Mouse (Mus musculus) hindbrain, postnatal 0 days (tissue): ENCODE measurements around the gene St6galnac6. TPM values are rescaled to one million over a fixed set of nuclear protein-coding genes. Genes with fewer than 3 reads are reported as not detected.

ENCODE experiments used
- ATAC-seq: fragments of 200-750 bp; cut with Nextera tagmentation; 2 replicates; pipeline ENCODE4 v1.8.0; 2017; ENCODE audit warnings: mild to moderate bottlenecking, moderate TSS enrichment, moderate library complexity
- DNase-seq: peaks from one replicate; pipeline ENCODE4 v3.0.0-alpha.2; 2015; ENCODE audit warnings: low spot score
- H3K27ac ChIP-seq: fragments of 300-500 bp; sonication (generic); 2 replicates; pipeline ENCODE4 v1.5.1; 2014; ENCODE audit warnings: mild to moderate bottlenecking
- H3K27me3 ChIP-seq: fragments of 300-500 bp; sonication (generic); 2 replicates; pipeline ENCODE4 v1.6.1; 2014; ENCODE audit warnings: low read length, mixed read lengths; ENCODE audit not compliant: insufficient read depth
- H3K36me3 ChIP-seq: fragments of 300-500 bp; sonication (generic); 2 replicates; pipeline ENCODE4 v1.6.1; 2014; ENCODE audit warnings: low read length, mixed read lengths; ENCODE audit not compliant: insufficient read depth
- H3K4me1 ChIP-seq: fragments of 300-500 bp; sonication (generic); 2 replicates; pipeline ENCODE4 v1.6.1; 2014; ENCODE audit warnings: antibody characterized with exemption, low read length, mixed read lengths; ENCODE audit not compliant: insufficient read depth
- H3K4me2 ChIP-seq: fragments of 300-500 bp; sonication (generic); 2 replicates; pipeline ENCODE4 v1.6.1; 2014; ENCODE audit warnings: low read depth, mild to moderate bottlenecking, low read length, moderate library complexity, mixed read lengths
- H3K4me3 ChIP-seq: fragments of 300-500 bp; sonication (generic); 2 replicates; pipeline ENCODE4 v1.5.1; 2014; ENCODE audit warnings: low read length
- H3K9ac ChIP-seq: fragments of 300-500 bp; sonication (generic); replicated peaks from 2 replicates; pipeline ENCODE4 v1.6.1; 2014; ENCODE audit warnings: mild to moderate bottlenecking, low read length, moderate library complexity, mixed read lengths
- H3K9me3 ChIP-seq: fragments of 300-500 bp; sonication (generic); 2 replicates; pipeline ENCODE4 v1.6.1; 2016; ENCODE audit warnings: low read length, mixed read lengths
- CTCF ChIP-seq: IDR thresholded peaks from 2 replicates; pipeline ENCODE4 v1.5.1; 2016; ENCODE audit warnings: antibody characterized with exemption, control low read depth, low read depth
- WGBS: fragments of 180-500 bp; shearing (Covaris S2); extraction: QIAGEN DNeasy Blood & Tissue Kit; methylation state at CpG from one replicate; pipeline ENCODE4 v1.1.7; 2014; 5-methylcytosine and 5-hydroxymethylcytosine counted together
- polyA plus RNA-seq: library from polyadenylated mRNA; unstranded; fragments of >200 nt; fragmentation: Nextera tagmentation; extraction: Ambion mirVana; gene quantifications from 2 replicates; pipeline ENCODE4 v1.2.1, GENCODE M21; 2015
- total RNA-seq: library from RNA; depleted of rRNA; stranded (reverse); fragments of >200 nt; gene quantifications from 2 replicates; pipeline ENCODE4 v1.2.3, GENCODE M21; 2014

St6galnac6 gene
- total and polyA plus RNA-seq, 2 experiments from 2014 or later: 40.9 to 114 TPM

- WGBS: 47% methylated on average over 18 of the region's 18 CpGs
- Histone ChIP-seq H3K27me3 (no peaks in the 10 kb centered on the region), H3K36me3 (peaks cover 3% of the 10 kb centered on the region; the same call in 1 of the 2 replicates), H3K4me3 (peak overlapping the region; percentile 61), H3K4me1 (0 out of 2 replicates have a peak, but pooled peaks cover 5% of the 10 kb centered on the region), H3K9me3 (no peaks in the 10 kb centered on the region), H3K27ac (no peak overlapping the region), H3K4me2 (peak overlapping the region; percentile 64), H3K9ac (no peak overlapping the region)
- TF ChIP-seq CTCF: no peak
- no peak for DNase-seq
- no peak for ATAC-seq
Observed at GRCm38 (mm10) chr2:32608778-32609435, 9.4 kb downstream of the St6galnac6 start.

- H3K4me3 ChIP-seq: peak overlapping the region; percentile 27
- peak overlapping the region; percentile 43 for H3K9ac ChIP-seq
- peak; percentile 54 for TF ChIP-seq CTCF
Observed at GRCm38 (mm10) chr2:32610610-32611229, 11.2 kb downstream of the St6galnac6 start.

GRCm38 (mm10) chr2:32612274-32612673 lies 12.8 kb downstream of the St6galnac6 start:
- Histone ChIP-seq H3K27ac (no peak overlapping the region), H3K4me2 (no peak overlapping the region), H3K4me3 (no peak overlapping the region), H3K4me1 (0 out of 2 replicates have a peak, but pooled peaks cover 5% of the 10 kb centered on the region), H3K9me3 (no peaks in the 10 kb centered on the region), H3K36me3 (peaks cover 10% of the 10 kb centered on the region; the same call in 1 of the 2 replicates), H3K27me3 (no peaks in the 10 kb centered on the region), H3K9ac (no peak overlapping the region)
- 71% methylated on average over 26 of the region's 26 CpGs for WGBS
- DNase-seq (no peak), ATAC-seq (no peak)
- TF ChIP-seq CTCF: no peak

More at GRCm38 (mm10) chr2:32610610-32611229, 11.2 kb downstream of the St6galnac6 start:
- Histone ChIP-seq H3K4me2 (peak overlapping the region; percentile 54), H3K27ac (no peak overlapping the region), H3K9me3 (no peaks in the 10 kb centered on the region), H3K4me1 (0 out of 2 replicates have a peak, but pooled peaks cover 5% of the 10 kb centered on the region), H3K36me3 (peaks cover 10% of the 10 kb centered on the region; the same call in 1 of the 2 replicates), H3K27me3 (no peaks in the 10 kb centered on the region)
- no peak for ATAC-seq
- DNase-seq: peak; percentile 57
- 17% methylated on average over 23 of the region's 23 CpGs for WGBS

- Histone ChIP-seq H3K9me3 (no peaks in the 10 kb centered on the region), H3K4me3 (no peak overlapping the region), H3K4me2 (no peak overlapping the region), H3K4me1 (0 out of 2 replicates have a peak, but pooled peaks cover 6% of the 10 kb centered on the region), H3K9ac (no peak overlapping the region), H3K27me3 (no peaks in the 10 kb centered on the region), H3K36me3 (peaks cover 10% of the 10 kb centered on the region; the same call in 1 of the 2 replicates), H3K27ac (no peak overlapping the region)
- ATAC-seq (no peak), DNase-seq (no peak)
- TF ChIP-seq CTCF: no peak
- WGBS: 97% methylated on average over 1 of the region's 1 CpGs
Observed at GRCm38 (mm10) chr2:32617109-32617508, 17.6 kb downstream of the St6galnac6 start.

- H3K4me3 ChIP-seq: no peak overlapping the region
- TF ChIP-seq CTCF: peak; percentile 53
- H3K36me3 ChIP-seq: peaks cover 8% of the 10 kb centered on the region; the same call in 1 of the 2 replicates
- no peak overlapping the region for H3K27ac ChIP-seq
- no peak for DNase-seq
- no peaks in the 10 kb centered on the region for H3K27me3 ChIP-seq
- H3K4me1 ChIP-seq: 0 out of 2 replicates have a peak, but pooled peaks cover 6% of the 10 kb centered on the region
- H3K9me3 ChIP-seq: no peaks in the 10 kb centered on the region
- no peak for ATAC-seq
- WGBS: 94% methylated on average over 4 of the region's 4 CpGs
- no peak overlapping the region for H3K9ac ChIP-seq
- no peak overlapping the region for H3K4me2 ChIP-seq
Observed at GRCm38 (mm10) chr2:32617601-32618000, 18.1 kb downstream of the St6galnac6 start.

GRCm38 (mm10) chr2:32618051-32618450 lies 18.5 kb downstream of the St6galnac6 start:
- ATAC-seq: no peak
- H3K9ac ChIP-seq: no peak overlapping the region
- H3K4me3 ChIP-seq: no peak overlapping the region
- 0 out of 2 replicates have a peak, but pooled peaks cover 6% of the 10 kb centered on the region for H3K4me1 ChIP-seq
- no peak for TF ChIP-seq CTCF
- DNase-seq: no peak
- H3K4me2 ChIP-seq: no peak overlapping the region
- H3K27ac ChIP-seq: no peak overlapping the region
- 45% methylated on average over 9 of the region's 9 CpGs for WGBS
- H3K27me3 ChIP-seq: no peaks in the 10 kb centered on the region
- no peaks in the 10 kb centered on the region for H3K9me3 ChIP-seq
- H3K36me3 ChIP-seq: peaks cover 8% of the 10 kb centered on the region; the same call in 1 of the 2 replicates
